Mouse (Mus musculus) cerebellum, adult 9-10 months (tissue): ENCODE measurements around the gene 4933428G20Rik.

ENCODE experiments used
- DNase-seq: peaks from one replicate; pipeline ENCODE4 v3.0.0; 2022

Gene 4933428G20Rik

DNA sequence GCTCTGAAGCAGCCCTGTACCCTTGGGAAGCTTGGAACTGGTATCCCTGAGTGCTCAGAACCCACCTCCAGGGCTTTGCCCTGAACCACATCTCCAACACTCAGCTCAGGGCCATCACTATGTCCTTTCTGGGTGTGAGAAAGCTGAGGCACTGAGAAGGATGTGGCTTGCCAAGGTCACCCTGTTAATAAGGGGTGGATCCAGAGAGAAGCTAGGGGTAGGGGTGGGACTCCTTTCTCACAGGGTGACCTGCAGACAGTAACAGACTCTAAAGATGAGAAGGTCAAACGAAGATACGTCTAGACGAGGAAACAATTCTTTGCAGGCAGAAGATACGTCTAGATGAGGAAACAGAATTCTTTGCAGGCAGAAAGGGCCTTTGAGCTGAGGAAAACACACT is 2.7 kb upstream of the 4933428G20Rik start:
- DNase-seq = no peak

DNA sequence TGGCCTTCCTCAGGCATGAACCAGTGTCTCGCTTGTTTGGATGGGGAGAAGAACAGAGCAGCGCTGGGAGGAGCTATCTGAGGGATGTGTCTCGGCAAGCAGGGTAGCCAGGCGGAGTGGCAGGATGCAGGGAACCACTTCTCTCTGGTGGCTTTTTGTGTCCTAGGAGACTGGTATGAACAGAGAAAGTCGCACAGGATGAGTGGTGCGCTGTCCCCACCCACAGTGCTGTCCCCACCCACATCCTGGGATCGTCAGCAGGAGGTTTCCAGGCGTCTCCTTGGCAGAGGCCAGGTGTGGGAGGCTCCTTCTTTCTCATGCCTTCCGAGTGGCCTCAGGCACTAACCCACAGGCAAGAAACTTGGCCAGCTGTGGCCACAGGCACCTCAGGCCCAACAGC is 2.2 kb upstream of the 4933428G20Rik start:
- DNase-seq = no peak

DNA sequence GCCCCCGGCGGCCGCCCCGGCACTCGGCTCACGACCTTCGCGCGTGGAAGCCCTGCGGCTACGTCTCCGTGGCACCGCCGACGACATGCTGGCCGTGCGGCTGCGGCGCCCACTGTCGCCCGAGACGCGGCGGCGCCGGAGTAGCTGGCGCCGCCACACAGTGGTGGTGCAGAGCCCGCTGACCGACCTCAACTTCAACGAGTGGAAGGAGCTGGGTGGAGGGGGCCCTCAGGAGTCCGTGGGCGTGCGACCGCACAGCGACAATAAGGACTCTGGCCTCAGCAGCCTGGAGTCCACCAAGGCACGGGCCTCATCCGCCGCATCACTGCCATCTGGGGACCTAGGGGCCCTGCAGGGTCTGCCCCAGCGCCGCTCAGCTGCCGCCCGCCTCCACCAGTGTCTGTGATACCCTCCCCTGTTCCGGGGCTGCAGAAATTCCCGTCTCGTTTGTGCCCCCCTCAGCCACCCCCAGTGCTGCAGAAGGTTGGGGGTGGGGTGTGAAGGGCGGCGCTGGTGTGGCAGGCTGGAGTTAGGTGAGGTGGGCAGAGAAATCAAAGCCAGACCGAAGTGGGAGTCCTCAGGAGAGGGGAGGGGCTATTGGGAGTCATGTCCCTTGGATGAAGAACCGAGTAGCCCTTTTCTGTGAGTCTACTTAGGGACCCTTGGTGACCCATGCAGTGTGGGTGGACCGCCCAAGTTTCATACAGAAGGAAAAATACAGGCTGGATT is 744 bp upstream of the 4933428G20Rik start:
- no peak for DNase-seq

DNA sequence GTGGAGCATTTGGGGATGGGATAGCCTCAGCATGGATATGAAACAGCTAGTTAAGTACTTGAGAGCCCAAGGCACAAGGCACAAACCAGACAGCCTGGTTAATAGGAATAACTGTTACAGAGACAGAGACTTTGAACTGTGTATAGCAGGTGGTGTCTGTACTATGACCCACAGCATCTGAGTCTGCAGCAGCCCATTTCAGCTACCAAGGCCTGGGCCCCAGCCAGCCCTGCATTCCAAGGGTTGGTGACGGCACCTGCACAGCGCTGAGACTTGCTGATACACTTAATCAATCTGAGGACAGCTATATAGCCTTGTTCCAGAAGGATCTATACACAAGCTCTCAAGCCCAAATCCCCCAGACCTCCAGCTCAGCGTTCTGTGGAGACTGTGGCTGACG is 2.6 kb downstream of the 4933428G20Rik start:
- no peak for DNase-seq

DNA sequence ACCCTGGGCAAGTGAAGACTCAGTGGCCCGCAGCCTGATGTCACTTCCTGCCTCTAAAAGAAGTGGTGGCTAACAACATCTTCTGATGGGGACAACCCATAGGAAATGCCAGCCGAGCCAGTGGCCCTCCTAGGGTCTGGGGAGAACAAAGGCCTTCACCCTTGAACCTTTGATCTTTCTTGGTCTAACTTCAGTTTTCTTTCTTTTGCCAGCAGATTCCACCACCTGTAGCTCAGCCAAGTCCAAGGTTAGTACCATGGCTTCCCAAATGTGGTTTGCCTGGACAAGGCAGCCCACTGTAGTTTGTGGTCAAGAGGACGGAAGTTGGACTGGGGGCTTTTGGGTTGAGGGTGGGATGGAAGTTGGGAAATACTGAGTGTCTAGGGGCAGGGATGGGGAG is 7.3 kb downstream of the 4933428G20Rik start:
- DNase-seq = no peak

DNA sequence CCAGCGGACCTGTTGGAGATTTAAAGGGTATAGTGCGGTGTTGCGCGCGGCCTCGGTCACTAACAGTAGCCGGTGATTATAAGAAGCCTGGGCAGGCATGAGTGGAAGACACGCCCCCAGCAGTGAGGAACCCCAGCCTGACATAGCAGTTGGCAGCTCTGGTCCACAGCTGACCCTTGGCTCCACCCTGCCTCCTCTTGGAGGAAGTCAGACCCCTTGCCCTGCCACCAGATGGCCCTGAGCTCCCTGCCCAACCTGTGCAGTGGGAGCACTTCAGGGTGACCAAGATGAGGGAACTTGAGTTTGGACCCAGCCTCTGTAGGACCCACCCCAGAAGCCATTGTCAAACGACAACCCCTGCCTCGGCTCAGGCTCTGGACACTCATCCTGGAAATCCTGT is 8.5 kb downstream of the 4933428G20Rik start:
- no peak for DNase-seq

DNA sequence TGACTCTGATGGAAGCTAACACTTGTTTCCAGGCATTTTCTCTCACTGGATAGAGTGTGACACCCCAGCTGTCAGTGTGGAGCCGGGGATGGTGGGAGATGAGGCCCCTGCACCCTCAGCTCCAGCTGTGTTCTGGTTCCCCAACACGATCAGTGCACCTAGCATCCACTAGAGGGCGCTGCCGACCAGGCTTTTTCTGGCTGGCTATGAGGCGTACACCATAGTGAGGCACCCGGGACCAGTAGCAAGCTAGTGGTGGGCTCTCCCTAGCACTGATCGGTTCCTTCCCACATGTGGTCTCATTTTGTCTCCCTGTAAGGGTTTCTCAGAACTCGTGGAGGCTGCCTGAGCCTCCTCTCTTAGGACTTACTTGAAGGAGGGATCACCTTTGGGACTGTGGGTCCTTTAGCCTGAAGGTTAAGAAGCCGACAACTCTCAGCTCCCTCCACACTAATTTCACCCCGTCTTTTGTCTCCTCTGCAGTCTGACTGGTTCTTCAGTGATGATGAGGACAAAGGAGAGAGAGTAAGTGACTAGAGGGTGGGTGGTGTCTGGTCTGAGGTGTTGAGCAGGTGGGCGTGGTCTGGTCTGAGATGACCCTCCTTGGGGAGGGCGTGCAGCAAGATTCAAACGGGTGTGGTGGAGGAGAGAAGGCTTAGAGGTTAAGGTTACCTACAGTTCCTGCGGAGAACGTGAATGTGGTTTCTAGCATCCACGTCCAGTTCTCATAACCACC is 10.4 kb downstream of the 4933428G20Rik start:
- DNase-seq = peak; percentile 85

DNA sequence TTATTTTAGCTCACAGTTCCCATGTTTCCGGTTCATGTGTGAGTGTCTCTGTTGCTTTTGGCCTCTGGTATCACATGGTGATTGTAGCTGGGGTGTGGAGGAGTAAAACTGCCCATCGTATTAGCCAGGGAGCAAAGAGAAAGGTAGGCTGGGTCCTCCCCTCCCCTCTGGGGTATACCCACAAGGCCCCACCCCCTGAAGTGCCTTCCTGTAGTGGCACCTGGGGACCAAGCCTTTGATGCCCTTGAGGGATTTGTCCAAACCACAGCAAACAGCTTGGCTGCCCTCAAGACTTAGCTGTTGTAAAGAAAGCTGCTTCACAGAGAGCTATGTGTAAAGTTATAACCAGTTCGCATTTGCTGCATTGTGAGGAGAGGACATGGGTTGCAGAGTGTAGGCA is 12.5 kb downstream of the 4933428G20Rik start:
- DNase-seq = no peak

DNA sequence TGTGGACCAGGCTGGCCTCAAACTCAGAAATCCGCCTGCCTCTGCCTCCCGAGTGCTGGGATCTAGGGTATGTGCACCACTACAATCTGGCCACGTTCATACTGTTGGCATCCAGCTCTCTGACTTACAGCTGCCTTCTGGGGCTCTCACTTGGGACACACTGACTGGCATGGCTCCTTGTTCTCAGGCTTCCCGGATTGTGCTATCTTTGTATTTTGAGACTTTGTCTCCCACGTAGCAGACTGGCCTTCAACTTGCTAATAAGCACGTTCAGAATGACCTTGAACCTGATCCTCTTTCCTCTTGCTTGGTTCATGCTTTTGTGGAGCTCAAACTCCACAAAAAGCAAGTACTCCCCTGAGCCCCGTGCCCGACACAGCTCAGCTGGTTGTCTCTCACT is 14.5 kb downstream of the 4933428G20Rik start:
- DNase-seq = no peak

DNA sequence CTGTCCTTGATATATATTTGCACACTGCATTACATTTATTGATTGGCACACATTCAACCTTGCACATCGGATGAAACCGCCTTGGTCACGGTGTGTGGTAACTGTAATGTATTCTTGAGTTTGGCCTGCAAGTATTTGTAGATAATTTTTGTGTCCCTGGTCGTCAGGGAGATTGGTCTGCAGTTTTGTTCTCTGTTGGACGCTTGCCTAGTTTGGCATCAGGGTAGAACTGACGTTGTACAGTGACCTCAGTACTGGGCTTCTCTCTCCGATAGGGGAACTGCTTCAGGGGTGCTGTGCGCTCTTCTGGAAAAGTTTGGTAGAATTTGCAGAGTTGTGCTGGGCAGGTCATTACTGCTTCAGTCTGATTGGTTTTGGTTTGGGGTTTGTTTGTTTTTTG is 20.3 kb downstream of the 4933428G20Rik start:
- DNase-seq = no peak

DNA sequence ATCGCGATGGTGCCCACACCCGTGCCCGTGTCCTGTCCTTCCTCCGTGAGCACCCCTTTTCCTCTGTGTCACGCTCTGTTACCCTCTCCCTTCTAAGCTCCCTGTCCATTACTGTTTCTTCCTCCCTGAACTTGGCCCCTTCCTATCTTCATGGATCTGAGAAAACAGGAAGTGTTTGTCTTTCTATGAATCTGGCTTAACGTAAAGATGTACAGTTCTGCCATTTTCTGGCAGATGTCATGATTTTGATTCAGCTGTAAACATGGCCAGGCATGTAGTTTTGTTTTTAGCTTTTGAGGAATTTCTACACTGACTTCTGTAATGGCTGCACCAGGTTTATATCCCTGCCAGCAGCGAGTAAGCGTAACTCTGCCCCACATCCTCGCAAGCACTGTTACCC is 21.1 kb downstream of the 4933428G20Rik start:
- no peak for DNase-seq

DNA sequence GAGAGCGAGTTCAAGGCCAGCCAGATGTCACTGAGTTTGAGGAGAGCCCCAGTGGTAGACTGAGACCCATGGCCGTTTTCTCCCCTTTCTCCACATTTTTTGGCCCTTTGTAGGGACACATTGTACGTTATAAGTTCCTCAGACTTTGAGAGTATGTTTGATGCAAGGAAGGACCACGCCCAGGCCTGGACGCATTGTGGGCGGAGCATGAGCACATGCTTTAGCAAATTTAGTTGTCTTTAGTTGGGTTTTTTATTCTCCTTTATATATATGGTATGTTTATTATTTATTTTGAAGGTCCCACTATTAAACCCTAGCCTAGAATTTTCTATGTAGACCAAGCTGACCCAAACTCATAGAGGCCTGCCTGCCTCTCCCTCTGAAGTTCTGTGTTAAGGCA is 21.8 kb downstream of the 4933428G20Rik start:
- no peak for DNase-seq

DNA sequence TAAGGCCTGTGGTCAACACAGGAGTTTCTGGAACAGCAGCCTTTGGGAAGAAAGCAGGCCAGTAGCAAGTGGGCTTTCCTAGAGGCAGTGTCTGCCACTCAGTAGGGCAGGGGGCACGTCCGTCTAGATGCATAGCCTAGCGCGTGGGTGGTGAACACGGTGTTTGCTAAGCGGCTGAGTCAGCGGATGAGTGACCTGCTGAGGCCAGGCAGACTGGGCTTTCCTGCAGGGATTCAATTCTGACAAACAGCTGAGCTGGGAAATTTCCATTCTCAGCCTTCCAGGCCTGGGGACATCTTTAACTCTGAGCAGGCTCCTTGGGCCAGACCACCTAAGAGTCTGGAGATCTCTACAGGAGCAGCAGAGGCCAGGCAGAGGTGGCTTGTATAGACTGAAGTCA is 22.7 kb downstream of the 4933428G20Rik start:
- peak; percentile 69 for DNase-seq

DNA sequence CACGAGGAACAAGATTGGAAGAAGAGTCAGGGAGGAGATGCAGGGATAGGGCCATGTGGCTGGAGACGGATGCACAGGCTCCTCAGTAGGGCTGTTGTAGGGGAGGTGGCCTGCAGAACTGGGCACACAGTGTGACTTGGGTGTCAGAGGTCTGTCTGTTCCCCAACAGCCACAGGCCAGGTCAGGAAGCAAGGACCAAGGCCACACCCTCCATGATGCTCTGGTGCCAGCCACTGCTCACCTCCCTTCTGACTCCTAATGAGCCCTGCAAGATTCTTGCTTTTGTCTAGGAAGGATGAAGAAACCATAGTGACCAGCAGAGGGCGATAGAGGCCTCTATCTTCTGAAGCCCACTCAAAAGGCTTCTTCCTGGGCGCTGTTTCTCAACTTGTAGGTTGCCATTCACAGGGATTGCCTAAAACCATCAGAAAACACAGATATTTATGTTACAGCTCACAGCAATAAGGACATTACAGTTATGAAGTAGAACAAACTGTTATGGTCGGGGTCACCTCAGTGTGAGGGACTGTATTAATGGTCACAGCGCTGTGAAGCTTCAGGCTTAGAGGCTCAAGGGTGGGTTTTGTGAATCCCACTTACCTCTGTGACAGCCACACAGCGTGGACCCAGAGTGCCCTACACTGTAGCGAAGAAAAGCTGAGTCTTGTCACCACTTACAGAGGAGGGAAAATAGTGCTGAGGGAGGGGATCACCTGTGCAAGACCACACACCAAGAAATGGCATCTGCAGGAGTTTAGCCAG is 23.6 kb downstream of the 4933428G20Rik start:
- DNase-seq = peak; percentile 86

DNA sequence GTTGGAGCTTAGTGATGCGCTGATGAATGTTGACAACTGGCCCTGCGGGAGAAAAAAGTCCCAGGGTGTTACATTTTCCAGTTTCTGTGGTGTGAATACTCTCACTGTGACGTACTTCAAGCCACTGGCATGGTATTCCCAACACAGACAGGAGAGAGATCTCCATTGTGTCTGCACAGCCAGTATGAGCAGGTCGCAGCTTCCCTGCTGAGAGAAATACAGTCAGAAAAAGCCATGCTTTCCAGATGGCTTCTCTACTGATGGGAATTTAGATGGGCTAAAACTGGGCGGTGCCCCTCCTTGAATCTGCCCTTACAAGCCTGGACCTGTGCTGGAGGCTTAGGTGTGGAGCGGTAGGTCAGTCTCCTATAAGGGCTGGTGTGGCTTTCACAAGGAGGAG is 28.9 kb downstream of the 4933428G20Rik start:
- no peak for DNase-seq

DNA sequence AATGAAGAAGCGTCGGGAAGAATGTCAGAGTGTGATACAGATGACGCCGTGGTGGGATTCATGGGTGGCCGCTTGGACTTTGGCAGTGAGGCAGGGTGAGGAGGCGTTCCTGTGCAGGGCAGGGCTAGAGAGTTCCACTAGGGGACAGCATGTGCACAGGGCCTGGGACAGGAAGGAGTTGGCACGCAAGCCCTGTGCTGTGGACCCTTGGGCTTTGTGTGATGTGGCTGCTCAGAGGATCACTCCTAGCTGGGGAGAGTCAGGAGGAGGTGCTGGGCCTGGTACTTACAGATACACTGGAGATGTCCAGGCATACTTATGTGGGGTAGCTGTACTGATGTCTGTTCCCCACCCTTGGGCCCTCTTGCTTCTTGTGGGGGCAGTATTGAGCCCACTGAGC is 30.3 kb downstream of the 4933428G20Rik start:
- DNase-seq = no peak

DNA sequence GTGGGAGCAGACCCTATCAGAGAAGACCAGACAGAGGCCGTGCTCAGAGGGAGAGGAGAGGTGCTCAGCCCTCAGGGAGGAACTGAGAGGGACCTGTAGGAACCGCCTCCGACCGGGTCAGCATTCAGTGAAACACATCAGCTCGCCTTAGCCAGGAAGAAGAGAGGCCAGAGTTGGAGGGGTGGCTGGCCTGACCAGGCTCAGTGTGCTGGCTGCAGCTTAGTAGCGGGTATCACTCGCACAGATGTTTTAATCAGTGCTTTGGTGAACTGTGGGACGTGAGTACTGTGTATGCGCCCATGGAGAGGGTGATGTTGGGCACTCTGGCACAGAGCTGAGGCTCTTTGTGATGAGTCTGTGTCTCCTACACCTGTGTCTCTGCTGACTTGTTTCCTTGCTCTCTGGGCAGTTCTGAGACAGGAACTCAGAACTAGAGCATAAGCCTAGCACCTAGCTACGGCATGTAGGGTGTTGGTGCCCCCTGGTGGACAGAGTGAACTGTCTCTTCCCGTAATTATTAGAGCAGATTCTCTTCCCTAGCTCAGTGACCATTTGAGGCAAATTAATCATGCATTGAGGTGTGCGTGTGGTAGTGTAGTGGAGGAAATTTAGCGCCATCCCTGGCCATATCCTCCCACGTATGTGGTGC is 31.4 kb downstream of the 4933428G20Rik start:
- DNase-seq = peak; percentile 91

DNA sequence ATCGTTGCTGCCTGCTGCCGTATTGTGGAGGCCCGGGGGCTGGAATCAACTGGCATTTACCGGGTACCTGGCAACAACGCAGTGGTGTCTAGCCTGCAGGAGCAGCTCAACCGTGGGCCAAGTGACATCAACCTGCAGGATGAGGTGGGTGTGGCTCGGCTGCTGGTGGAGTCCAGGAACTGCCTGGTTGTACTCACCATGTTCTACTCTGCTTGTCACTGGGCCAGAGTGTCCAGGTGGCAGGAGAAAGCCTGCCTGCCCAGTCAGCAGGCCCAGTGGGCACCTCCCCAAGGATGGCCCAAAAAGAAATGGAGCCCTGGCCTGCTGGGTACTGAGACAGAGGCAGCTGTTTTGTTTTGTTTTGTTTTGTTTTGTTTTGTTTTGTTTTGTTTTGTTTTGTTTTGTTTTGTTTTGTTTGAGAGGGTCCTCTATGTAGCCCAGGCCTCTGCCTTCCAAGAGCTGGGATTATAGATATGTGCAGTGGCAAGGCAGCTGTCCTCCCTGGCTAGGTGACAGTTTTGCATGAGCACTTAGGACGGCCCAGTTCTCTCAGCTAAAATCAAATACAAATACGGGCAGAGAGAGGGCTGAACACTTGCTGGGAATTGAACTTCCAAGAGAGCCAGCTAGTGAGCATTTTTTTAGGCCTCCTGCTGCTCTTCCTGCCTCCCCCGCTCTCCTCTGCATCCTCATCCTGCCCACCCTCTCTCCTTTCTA is 33.5 kb downstream of the 4933428G20Rik start:
- peak; percentile 95 for DNase-seq

DNA sequence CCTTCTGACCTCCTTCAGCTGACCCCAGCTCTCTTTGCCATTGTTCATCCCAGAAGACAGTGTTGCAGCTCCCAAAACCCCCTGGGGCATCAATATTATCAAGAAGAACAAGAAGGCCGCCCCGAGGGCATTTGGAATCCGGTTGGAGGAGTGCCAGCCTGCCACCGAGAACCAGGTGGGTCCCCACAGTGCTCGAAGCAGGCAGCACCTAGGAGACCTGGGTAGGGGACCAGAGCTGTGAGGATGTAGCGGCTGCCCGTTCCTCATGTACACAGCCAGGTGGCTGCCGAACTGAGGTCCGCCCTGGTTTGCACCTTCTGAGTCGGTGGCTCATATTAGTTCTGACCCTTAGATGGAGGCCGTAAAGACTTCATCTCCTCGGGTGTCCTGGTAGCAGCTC is 34.2 kb downstream of the 4933428G20Rik start:
- peak; percentile 69 for DNase-seq

DNA sequence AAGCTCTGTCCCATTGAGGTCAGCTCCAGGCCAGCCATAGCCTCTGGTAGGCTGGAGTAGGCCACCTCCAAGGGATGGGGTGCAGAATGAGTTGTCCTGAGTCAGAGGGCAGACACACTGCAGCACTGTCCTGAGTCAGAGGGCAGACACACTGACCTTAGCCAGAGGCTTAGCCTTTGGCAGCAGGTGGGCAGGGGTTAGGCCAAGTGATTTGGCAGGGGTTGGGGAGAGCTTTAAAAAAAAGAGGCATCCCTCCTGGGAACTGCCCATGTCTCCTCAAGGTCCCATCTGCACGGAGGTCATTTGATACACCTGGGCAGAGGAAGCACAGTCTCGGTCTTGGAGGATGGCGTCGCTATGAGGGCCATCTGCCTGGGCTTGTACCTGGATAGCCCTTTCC is 36.1 kb downstream of the 4933428G20Rik start:
- no peak for DNase-seq

DNA sequence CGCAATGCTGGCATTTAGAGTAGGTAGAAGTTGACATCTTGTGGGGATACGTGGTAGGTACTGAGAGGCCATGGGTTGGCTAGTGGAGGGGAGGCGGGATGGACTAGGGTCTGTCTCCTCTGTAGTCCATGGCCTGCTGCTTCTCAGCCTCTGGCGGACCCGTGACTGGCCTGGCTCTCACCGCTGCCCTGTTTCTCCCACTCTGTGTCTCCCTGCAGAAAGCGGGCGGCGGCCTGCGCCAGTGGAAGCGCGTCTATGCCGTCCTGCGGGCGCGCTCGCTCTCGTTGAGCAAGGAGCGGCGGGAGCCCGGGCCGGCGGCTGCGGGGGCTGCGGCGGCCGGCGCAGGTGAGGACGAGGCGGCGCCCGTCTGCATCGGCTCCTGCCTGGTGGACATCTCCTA is 37.0 kb downstream of the 4933428G20Rik start:
- no peak for DNase-seq

DNA sequence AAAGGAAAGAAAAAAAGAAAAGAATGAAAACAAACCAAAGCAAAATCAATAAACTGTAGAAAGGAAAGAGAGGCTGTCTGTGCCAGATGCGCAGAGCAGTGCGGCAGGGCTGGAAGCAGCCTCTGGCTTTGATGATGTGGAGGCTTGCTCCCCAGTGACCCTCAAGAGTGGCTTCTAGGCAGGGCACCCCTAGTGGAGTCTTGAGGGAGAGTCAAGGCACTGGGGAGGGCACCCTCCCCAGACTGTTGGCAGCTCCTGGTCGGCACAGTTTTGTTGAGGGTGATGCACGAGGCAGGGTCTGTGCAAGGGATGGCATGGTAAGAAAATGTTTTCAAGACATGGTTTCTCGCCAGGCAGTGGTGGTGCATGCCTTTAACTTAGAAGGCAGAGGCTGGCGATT is 37.6 kb downstream of the 4933428G20Rik start:
- DNase-seq = no peak
